Mouse (Mus musculus): ENCODE results near the gene Gna14. TPM values are rescaled to one million over a fixed set of nuclear protein-coding genes. Genes with fewer than 3 reads are reported as not detected.

Gna14 gene
- polyA plus RNA-seq, 1 experiment, result 2.1 TPM

- no peak for DNase-seq (ENCODE audit: low read depth)
Observed at GRCm38 (mm10) chr19:16593256-16593974, 157.9 kb downstream of the Gna14 start.

GRCm38 (mm10) chr19:16593975-16594317, 158.4 kb downstream of the Gna14 start:
- DNase-seq (ENCODE audit: low read depth), result no peak

- DNase-seq (ENCODE audit: low read depth), result no peak
Observed at GRCm38 (mm10) chr19:16597216-16597615, 161.7 kb downstream of the Gna14 start.

- DNase-seq (ENCODE audit: low read depth), result no peak
Observed at GRCm38 (mm10) chr19:16598653-16599297, 163.2 kb downstream of the Gna14 start.

- DNase-seq (ENCODE audit: low read depth), result no peak
Observed at GRCm38 (mm10) chr19:16599298-16599970, 163.9 kb downstream of the Gna14 start.

- no peak for DNase-seq (ENCODE audit: low read depth)
Observed at GRCm38 (mm10) chr19:16602026-16602425, 166.5 kb downstream of the Gna14 start.

- no peak for DNase-seq (ENCODE audit: low read depth)
Observed at GRCm38 (mm10) chr19:16607634-16608033, 172.1 kb downstream of the Gna14 start.

GRCm38 (mm10) chr19:16623154-16623553, 187.6 kb downstream of the Gna14 start:
- no peak for DNase-seq (ENCODE audit: low read depth)

GRCm38 (mm10) chr19:16624994-16625393, 189.4 kb downstream of the Gna14 start:
- no peak for DNase-seq (ENCODE audit: low read depth)

- no peak for DNase-seq (ENCODE audit: low read depth)
Observed at GRCm38 (mm10) chr19:16625610-16626395, 190.2 kb downstream of the Gna14 start.

Data from gonadal fat pad, adult 2 months (tissue).